Mouse (Mus musculus) inflammation-experienced regulatory T-cells, adult 6 months (primary cell): ENCODE results near the gene Gm5346. TPM values are rescaled to one million over a fixed set of nuclear protein-coding genes. Genes with fewer than 3 reads are reported as not detected.
"Not testable (repeated sequence)": the region's sequence is repeated elsewhere in the genome, so short reads cannot be mapped to it uniquely, and the experiment has no call there.

Experiments used
- ATAC-seq: one replicate; pipeline ENCODE4 v1.8.0; 2017
- polyA plus RNA-seq, 3 experiments: library from polyadenylated mRNA; unstranded; fragments of 100-300 nt; shearing (Covaris generic); gene quantifications; one replicate each; pipeline ENCODE4 v1.2.1; 2017

Gene Gm5346
- not detected for polyA plus RNA-seq

DNA sequence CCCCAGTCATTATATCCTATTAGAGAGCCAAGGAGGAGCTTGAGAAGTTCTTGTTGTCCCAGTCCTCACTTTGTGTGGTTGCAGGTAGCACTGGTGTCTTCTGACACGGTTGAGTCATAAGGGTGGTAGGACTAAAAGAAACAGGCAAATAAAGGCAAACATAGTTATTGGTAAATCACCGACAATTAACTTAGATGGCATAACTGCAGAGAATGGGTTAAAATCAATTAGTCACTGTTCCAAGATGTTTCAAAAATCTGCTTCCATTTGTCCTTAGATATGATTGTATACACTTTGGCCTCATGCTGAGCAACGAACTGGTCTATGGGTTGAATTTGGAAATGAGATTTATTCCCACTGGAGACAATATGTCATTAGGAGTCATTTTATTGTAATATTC lies at the start of gene Gm5346:
Gene Gm5346, minus strand, starts transcription at position 101 of the 400 bp plus-strand sequence.
- no peak for ATAC-seq

DNA sequence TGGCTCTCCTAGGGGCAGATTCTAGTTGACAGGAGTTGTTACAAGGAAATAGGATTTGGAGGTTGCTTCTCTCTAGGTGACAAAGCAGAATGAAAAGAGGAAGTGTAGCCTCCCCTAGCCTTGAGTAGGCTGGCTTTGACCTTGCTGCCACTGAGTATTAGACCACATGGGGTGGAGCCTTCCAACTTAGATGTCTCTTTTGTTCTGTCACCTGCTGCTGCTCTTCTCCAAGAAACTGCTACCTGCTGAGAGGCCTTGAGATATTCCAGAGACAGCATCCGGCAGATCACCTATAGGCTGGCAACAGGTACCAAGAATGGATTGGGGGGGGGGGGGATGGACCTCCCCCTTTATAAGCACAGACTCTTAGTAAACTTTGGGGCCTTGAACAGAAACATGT lies 11.0 kb downstream of the Gm5346 start:
- ATAC-seq = no peak

DNA sequence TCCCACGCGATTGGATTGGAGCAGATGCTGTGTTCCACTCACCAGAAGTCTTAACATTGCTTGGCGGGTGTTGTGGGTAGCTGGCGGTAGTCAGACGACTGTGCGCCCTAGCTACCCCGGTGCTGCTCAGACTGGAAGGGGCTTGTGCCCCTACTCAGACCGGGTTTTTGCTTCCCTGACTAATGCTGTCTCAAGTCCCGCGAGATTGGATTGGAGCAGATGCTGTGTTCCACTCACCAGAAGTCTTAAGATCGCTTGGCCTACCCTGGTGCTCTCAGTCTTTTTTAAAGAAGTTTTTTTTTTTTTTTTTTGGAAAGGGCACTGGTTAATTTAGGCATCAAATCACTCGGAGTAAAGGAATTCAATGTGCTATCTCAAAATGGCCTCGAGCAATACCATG lies 23.4 kb downstream of the Gm5346 start:
- not testable (repeated sequence) for ATAC-seq

- not testable (repeated sequence) for ATAC-seq
Measured at GRCm38 (mm10) chr8:43603166-43603565, 23.9 kb downstream of the Gm5346 start.

DNA sequence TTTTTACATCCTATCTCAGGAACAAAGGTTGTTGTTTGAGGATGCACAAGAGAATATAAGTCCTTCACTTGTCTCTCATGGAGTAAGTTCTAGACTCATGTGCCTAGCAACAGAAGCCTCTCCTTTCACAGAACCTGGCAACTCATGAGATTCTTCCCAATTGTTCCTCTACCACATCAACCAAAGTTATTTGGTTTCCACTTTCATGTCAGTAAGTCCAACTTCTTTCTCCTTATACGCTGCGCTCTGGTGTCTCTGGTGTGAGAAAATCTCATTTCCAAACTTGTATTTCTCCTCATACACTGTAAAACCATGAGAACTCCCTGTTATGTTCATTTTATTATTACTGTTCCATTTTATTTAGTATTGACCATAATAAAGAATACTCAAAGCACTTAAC lies 50.5 kb downstream of the Gm5346 start, which contains the start of gene Adam26a:
Gene Adam26a, minus strand, starts transcription at position 101 of the 400 bp plus-strand sequence.
- not testable (repeated sequence) for ATAC-seq

Other genes starting within 250 kb of the Gm5346 start
- gene Adam26b, start 99.2 kb downstream of the Gm5346 start, polyA plus RNA-seq = not detected
- gene Adam26a, start 50.6 kb downstream of the Gm5346 start, polyA plus RNA-seq = not detected
- not detected for gene Adam34, start 82.8 kb upstream of the Gm5346 start, polyA plus RNA-seq